Mouse (Mus musculus): ENCODE measurements around the gene Clec11a. TPM values are rescaled to one million over a fixed set of nuclear protein-coding genes. Genes with fewer than 3 reads are reported as not detected.

The Clec11a gene
- total RNA-seq, 1 experiment from 2014 or later = 1.6 TPM

DNA sequence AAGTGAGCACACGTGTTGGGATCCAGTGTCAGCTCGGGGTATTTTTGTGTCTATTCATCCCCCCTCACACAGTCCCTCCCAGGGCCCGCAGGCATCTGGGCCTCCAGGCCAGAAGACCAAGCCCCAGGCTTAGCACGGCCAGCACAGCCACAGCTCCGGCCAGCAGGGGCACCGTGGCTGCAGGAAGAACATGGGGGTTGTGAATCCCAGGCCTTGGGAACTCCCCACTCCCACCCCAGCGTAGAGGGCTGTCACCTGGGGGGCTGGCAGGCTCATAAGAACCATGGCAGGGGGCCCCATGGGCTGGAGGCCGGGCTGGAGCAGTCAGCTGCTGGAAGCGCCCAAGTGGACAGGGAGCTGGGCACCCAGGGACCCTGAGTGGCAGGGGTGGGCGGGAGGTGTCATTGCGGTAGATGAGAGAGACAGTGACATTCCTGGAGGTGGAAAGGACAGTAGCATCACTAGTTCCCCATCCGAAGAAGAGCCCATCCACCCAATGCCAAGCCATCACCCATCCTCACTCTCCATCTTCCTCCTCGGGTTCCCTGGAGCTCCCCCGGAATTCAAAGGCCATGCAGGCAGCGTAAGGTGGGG is 53.6 kb downstream of the Clec11a start:
- no peak for ATAC-seq (replicated peaks; ENCODE audit: insufficient number of reproducible peaks, low FRiP score, low TSS enrichment, poor library complexity, severe bottlenecking)

Other genes starting within 250 kb of the Clec11a start
- gene Klk1b21, start 204.6 kb downstream of the Clec11a start, total RNA-seq (2017) = not detected in 3 replicates
- gene Klk1b22, start 194.2 kb downstream of the Clec11a start, total RNA-seq (2017) = not detected in 3 replicates
- not detected in 3 replicates for gene Klk1b16, start 170.1 kb downstream of the Clec11a start, total RNA-seq (2017)
- not detected in 3 replicates for gene Klk1b24, start 118.7 kb downstream of the Clec11a start, total RNA-seq (2017)
- gene Klk1b3, start 108.7 kb downstream of the Clec11a start, total RNA-seq (2017) = not detected in 3 replicates
- gene Klk1b4, start 99.5 kb downstream of the Clec11a start, total RNA-seq (2017) = not detected in 3 replicates
- not detected in 3 replicates for gene Klk1b5, start 91.0 kb downstream of the Clec11a start, total RNA-seq (2017)
- not detected in 3 replicates for gene Klk1, start 81.5 kb downstream of the Clec11a start, total RNA-seq (2017)
- gene Gm36864, start 70.7 kb downstream of the Clec11a start, total RNA-seq (2017) = not detected in 3 replicates
- gene 1700028J19Rik, start 60.2 kb downstream of the Clec11a start, total RNA-seq (2017) = 0.49 to 0.53 TPM in 2 of 3 replicates, not detected in the other
- gene 2410002F23Rik, start 60.2 kb downstream of the Clec11a start, total RNA-seq (2017) = 28.3 to 44.7 TPM (median 44.0 TPM) in 3 replicates
- not detected in 3 replicates for gene Acp4, start 49.5 kb downstream of the Clec11a start, total RNA-seq (2017)
- not detected in 3 replicates for gene Gm15517, start 45.5 kb downstream of the Clec11a start, total RNA-seq (2017)
- 0.19 to 1.2 TPM in 2 of 3 replicates, not detected in the other for gene Shank1, start 3.4 kb upstream of the Clec11a start, total RNA-seq (2017)
- not detected in 3 replicates for gene Syt3, start 77.2 kb upstream of the Clec11a start, total RNA-seq (2017)
- 3.5 TPM in 1 of 3 replicates, not detected in the others for gene 1700008O03Rik, start 78.9 kb upstream of the Clec11a start, total RNA-seq (2017)
- gene Lrrc4b, start 122.1 kb upstream of the Clec11a start, total RNA-seq (2017) = not detected in 3 replicates
- gene Aspdh, start 158.5 kb upstream of the Clec11a start, total RNA-seq (2017) = not detected in 3 replicates
- 12.9 to 40.9 TPM (median 17.1 TPM) in 3 replicates for gene Josd2, start 161.1 kb upstream of the Clec11a start, total RNA-seq (2017)
- gene Emc10, start 189.6 kb upstream of the Clec11a start, total RNA-seq (2017) = 21.7 to 29.0 TPM (median 23.3 TPM) in 3 replicates
- 2.0 TPM in 1 of 3 replicates, not detected in the others for gene Fam71e1, start 189.7 kb upstream of the Clec11a start, total RNA-seq (2017)
- 10.7 TPM in 1 of 3 replicates, not detected in the others for gene Mybpc2, start 217.8 kb upstream of the Clec11a start, total RNA-seq (2017)
- gene Spib, start 225.2 kb upstream of the Clec11a start, total RNA-seq (2017) = 11.0 to 17.1 TPM (median 14.5 TPM) in 3 replicates
- 16.1 to 42.8 TPM (median 23.8 TPM) in 3 replicates for gene Pold1, start 241.9 kb upstream of the Clec11a start, total RNA-seq (2017)
- gene Nr1h2, start 247.0 kb upstream of the Clec11a start, total RNA-seq (2017) = 140 to 243 TPM (median 153 TPM) in 3 replicates